Mouse (Mus musculus) lung, embryonic 15.5 days (tissue): ENCODE results near the gene Atxn7l3. TPM values are rescaled to one million over a fixed set of nuclear protein-coding genes. Genes with fewer than 3 reads are reported as not detected.
A peak's percentile ranks its signal among the peaks of the same experiment; 100 is the strongest.
"Not testable (repeated sequence)": the region's sequence is repeated elsewhere in the genome, so short reads cannot be mapped to it uniquely, and the experiment has no call there.

Source experiments
- ATAC-seq: fragments of 200-750 bp; cut with Nextera tagmentation; 2 replicates; pipeline ENCODE4 v1.8.0; 2017; ENCODE audit warnings: moderate number of reproducible peaks, borderline replicate concordance; ENCODE audit not compliant: low FRiP score, low TSS enrichment; ENCODE audit errors: extremely low read depth
- H3K27ac ChIP-seq: fragments of 300-500 bp; sonication (generic); 2 replicates; pipeline ENCODE4 v1.5.1; 2015; ENCODE audit warnings: moderate library complexity, mild to moderate bottlenecking, inconsistent platforms
- H3K27me3 ChIP-seq: fragments of 300-500 bp; sonication (generic); 2 replicates; pipeline ENCODE4 v1.6.1; 2015; ENCODE audit warnings: inconsistent platforms
- H3K36me3 ChIP-seq: fragments of 300-500 bp; sonication (generic); 2 replicates; pipeline ENCODE4 v1.6.1; 2015; ENCODE audit warnings: inconsistent platforms
- H3K4me1 ChIP-seq: fragments of 300-500 bp; sonication (generic); 2 replicates; pipeline ENCODE4 v1.6.1; 2015; ENCODE audit warnings: inconsistent platforms
- H3K4me2 ChIP-seq: fragments of 300-500 bp; sonication (generic); 2 replicates; pipeline ENCODE4 v1.6.1; 2015; ENCODE audit warnings: inconsistent platforms, mild to moderate bottlenecking, moderate library complexity
- H3K4me3 ChIP-seq: fragments of 300-500 bp; sonication (generic); 2 replicates; pipeline ENCODE4 v1.5.1; 2015; ENCODE audit warnings: mild to moderate bottlenecking, inconsistent platforms
- H3K9ac ChIP-seq: fragments of 300-500 bp; sonication (generic); 2 replicates; pipeline ENCODE4 v1.6.1; 2015; ENCODE audit warnings: inconsistent platforms
- H3K9me3 ChIP-seq: fragments of 300-500 bp; sonication (generic); 2 replicates; pipeline ENCODE4 v1.6.1; 2016; ENCODE audit warnings: inconsistent platforms
- WGBS: fragments of 180-500 bp; shearing (Covaris S2); methylation state at CpG from one replicate; pipeline ENCODE4 v1.1.7; 2015; 5-methylcytosine and 5-hydroxymethylcytosine counted together
- polyA plus RNA-seq: library from polyadenylated mRNA; unstranded; fragments of >200 nt; fragmentation: Nextera tagmentation; extraction: Ambion mirVana; gene quantifications from 2 replicates; pipeline ENCODE4 v1.2.1, GENCODE M21; 2015

The Atxn7l3 gene
- polyA plus RNA-seq, 1 experiment from 2014 or later: 13.6 TPM

- Histone ChIP-seq H3K27ac (no peak overlapping the region), H3K4me1 (peaks cover 22% of the 10 kb centered on the region), H3K9ac (no peak overlapping the region), H3K4me2 (no peak overlapping the region), H3K36me3 (peaks cover 57% of the 10 kb centered on the region), H3K9me3 (no peaks in the 10 kb centered on the region), H3K27me3 (no peaks in the 10 kb centered on the region), H3K4me3 (no peak overlapping the region)
- no peak for ATAC-seq
- 61% methylated on average over 6 of the region's 6 CpGs for WGBS
Observed at GRCm38 (mm10) chr11:102289511-102290100, 6.8 kb downstream of the Atxn7l3 start.

DNA sequence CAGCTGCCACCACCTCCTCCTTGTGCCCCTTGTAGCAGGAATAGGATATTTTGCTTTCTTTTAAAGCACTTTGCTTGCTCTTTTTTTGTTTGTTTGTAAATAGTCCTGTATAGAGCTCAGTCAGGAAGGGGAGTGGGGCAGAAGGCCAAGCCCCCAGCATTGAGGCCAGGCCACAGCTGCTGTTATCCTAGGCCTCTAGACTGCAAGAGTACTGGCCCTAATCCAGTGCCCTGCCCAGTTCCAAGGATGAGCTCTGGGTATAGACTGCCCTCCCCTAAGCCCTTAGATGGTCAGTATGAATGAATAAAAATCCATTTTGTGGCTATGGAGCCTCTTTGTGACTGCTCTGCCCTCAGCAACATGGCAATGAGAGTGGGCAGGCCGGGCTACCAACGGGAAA lies 7.5 kb downstream of the Atxn7l3 start:
- ATAC-seq: no peak
- no peak overlapping the region for H3K9ac ChIP-seq
- H3K27me3 ChIP-seq: no peaks in the 10 kb centered on the region
- no peak overlapping the region for H3K4me3 ChIP-seq
- WGBS: 73% methylated on average over 2 of the region's 2 CpGs
- peaks cover 54% of the 10 kb centered on the region for H3K36me3 ChIP-seq
- H3K9me3 ChIP-seq: no peaks in the 10 kb centered on the region
- no peak overlapping the region for H3K27ac ChIP-seq
- no peak overlapping the region for H3K4me2 ChIP-seq
- H3K4me1 ChIP-seq: peaks cover 15% of the 10 kb centered on the region

GRCm38 (mm10) chr11:102288027-102288804 lies 8.2 kb downstream of the Atxn7l3 start:
- 82% methylated on average over 8 of the region's 8 CpGs for WGBS
- H3K36me3 ChIP-seq: peaks cover 48% of the 10 kb centered on the region

GRCm38 (mm10) chr11:102287485-102287884 lies 8.9 kb downstream of the Atxn7l3 start:
- Histone ChIP-seq H3K27me3 (no peaks in the 10 kb centered on the region), H3K27ac (no peak overlapping the region), H3K4me2 (no peak overlapping the region), H3K9ac (no peak overlapping the region), H3K9me3 (no peaks in the 10 kb centered on the region), H3K4me3 (no peak overlapping the region), H3K4me1 (peaks cover 14% of the 10 kb centered on the region), H3K36me3 (peaks cover 41% of the 10 kb centered on the region)
- WGBS: 86% methylated on average over 8 of the region's 8 CpGs
- no peak for ATAC-seq

More at GRCm38 (mm10) chr11:102288027-102288804, 8.2 kb downstream of the Atxn7l3 start:
- H3K27me3 ChIP-seq: no peaks in the 10 kb centered on the region
- H3K27ac ChIP-seq: no peak overlapping the region
- no peaks in the 10 kb centered on the region for H3K9me3 ChIP-seq
- H3K4me3 ChIP-seq: no peak overlapping the region
- no peak overlapping the region for H3K9ac ChIP-seq
- no peak for ATAC-seq
- H3K4me2 ChIP-seq: no peak overlapping the region
- H3K4me1 ChIP-seq: peaks cover 14% of the 10 kb centered on the region

DNA sequence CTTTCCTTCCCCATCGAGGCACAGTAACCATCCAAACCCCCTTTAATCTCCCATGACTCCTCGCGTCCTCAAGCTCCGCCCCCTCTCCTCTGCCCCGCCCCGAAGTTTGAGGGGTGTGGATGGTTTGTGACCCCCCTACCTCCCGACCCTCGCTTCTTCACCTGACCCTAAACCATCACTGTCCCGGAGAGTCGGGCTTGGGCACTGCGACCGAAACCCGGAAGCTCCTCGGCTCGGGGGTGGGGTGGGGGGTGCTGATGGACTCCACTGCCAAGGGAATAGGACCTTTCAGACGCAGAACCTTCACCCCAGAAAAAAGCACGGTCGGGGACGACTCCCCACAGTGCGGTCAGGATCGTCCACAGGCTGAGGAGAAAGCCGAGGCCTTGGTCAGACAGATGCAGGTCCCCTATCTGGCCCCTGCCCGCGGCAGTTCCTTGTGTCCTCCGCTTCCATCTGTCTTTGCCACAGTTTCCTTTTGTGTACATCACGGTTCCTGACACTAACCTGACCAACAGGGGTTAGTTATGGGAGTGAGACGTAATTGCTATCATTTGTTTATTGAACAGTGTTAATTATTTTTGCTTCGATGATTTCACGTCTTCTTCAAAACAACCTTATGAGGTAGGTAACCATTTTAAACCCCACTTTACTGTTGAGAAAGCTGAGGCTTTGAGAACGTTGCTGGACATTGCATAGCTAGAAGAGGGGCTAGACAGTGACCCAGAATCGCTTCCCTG lies 11.2 kb downstream of the Atxn7l3 start:
- H3K4me2 ChIP-seq: peak overlapping the region; percentile 74
- peak; percentile 68; the same call in 1 of the 2 replicates for ATAC-seq

DNA sequence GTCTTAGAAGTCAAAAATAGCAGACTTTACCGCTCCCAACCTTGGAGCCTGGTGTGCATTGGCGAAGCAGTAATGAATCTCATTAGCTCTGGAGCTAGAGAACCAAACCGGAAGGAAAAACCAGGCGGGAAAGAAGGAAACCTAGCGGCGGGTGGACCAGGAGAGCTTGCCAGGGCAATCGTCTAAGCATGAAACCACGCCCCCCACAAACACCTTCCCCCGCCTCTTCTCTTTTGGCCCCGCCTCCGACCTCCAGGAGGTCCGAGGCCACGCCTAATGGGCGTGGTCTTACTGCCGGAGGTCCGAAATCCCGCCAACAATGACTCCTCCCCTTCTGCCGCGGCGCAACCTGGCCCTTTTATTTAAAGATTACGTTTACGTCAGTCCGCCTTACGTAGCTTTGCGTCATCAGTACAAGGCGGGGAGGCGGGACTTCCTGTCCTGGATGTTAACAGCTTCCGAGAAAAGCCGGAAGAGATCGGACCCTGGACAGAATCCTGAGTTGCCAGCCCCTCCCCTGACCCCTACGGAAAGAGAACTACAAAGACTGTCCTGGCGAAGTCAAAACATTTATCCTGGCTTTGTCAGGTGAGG lies 11.8 kb downstream of the Atxn7l3 start, which contains the start of gene Tmub2:
TSS of gene Tmub2 (plus strand) at position 431 of the 594 bp plus-strand sequence.
- no peaks in the 10 kb centered on the region for H3K9me3 ChIP-seq
- ATAC-seq: peak; percentile 93
- peaks cover 18% of the 10 kb centered on the region for H3K36me3 ChIP-seq
- no peaks in the 10 kb centered on the region for H3K27me3 ChIP-seq
- peak within 1 kb of the TSS; percentile 88 for H3K9ac ChIP-seq
- H3K27ac ChIP-seq: peak within 1 kb of the TSS; percentile 80
- peaks cover 14% of the 10 kb centered on the region for H3K4me1 ChIP-seq
- peak within 1 kb of the TSS; percentile 74 for H3K4me2 ChIP-seq
- under 1% methylated on average over 32 of the region's 32 CpGs for WGBS
- peak within 1 kb of the TSS; percentile 82 for H3K4me3 ChIP-seq

More for the DNA sequence above, 11.2 kb downstream of the Atxn7l3 start:
- 2% methylated on average over 31 of the region's 31 CpGs for whole genome bisulfite sequencing
- H3K4me1 ChIP-seq: peaks cover 14% of the 10 kb centered on the region
- peaks cover 18% of the 10 kb centered on the region for H3K36me3 ChIP-seq
- H3K27me3 ChIP-seq: no peaks in the 10 kb centered on the region
- H3K9me3 ChIP-seq: no peaks in the 10 kb centered on the region
- H3K27ac ChIP-seq: peak overlapping the region; percentile 80
- peak overlapping the region; percentile 88 for H3K9ac ChIP-seq
- peak overlapping the region; percentile 82 for H3K4me3 ChIP-seq

GRCm38 (mm10) chr11:102283922-102284321 lies 12.5 kb downstream of the Atxn7l3 start:
- Histone ChIP-seq H3K4me2 (peak overlapping the region; percentile 74), H3K27ac (peak overlapping the region; percentile 80), H3K9ac (no peak overlapping the region), H3K36me3 (peaks cover 16% of the 10 kb centered on the region), H3K4me3 (peak overlapping the region; percentile 82), H3K27me3 (no peaks in the 10 kb centered on the region), H3K4me1 (peaks cover 14% of the 10 kb centered on the region), H3K9me3 (no peaks in the 10 kb centered on the region)
- ATAC-seq: no peak
- WGBS: 80% methylated on average over 6 of the region's 6 CpGs

GRCm38 (mm10) chr11:102280267-102280666 lies 16.2 kb downstream of the Atxn7l3 start:
- not testable (repeated sequence) for ATAC-seq, H3K36me3 ChIP-seq, H3K27ac ChIP-seq, H3K4me3 ChIP-seq, H3K4me2 ChIP-seq, H3K4me1 ChIP-seq, H3K27me3 ChIP-seq, H3K9me3 ChIP-seq, H3K9ac ChIP-seq
- WGBS: 70% methylated on average over 6 of the region's 6 CpGs

- 85% methylated on average over 3 of the region's 3 CpGs for WGBS
Observed at GRCm38 (mm10) chr11:102279595-102279994, 16.8 kb downstream of the Atxn7l3 start.

DNA sequence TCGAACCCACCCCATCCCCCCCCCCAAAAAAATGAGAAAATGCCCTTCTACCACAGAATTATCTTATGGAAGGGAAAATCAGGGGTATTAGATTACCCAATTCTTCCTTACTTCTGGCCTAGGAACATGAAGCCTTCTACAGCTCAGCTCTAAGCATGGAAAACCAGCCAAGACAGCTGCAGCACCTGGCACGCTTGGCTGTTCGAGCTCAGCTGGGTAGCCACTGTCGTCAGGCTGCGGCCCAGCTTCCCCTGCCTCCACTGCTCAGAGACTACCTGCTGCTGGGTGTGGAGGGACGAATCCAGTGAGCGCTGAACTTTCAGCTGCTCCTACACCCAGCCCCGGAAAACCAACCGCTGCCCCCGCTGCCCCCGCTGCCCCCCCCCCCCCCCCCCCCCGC lies 18.7 kb downstream of the Atxn7l3 start:
- H3K36me3 ChIP-seq: no peaks in the 10 kb centered on the region
- peaks cover 8% of the 10 kb centered on the region for H3K4me1 ChIP-seq
- ATAC-seq: no peak
- H3K27ac ChIP-seq: no peak overlapping the region
- H3K4me2 ChIP-seq: no peak overlapping the region
- no peak overlapping the region for H3K9ac ChIP-seq
- WGBS: 70% methylated on average over 9 of the region's 12 CpGs
- H3K9me3 ChIP-seq: no peaks in the 10 kb centered on the region
- H3K4me3 ChIP-seq: no peak overlapping the region
- H3K27me3 ChIP-seq: 0 out of 2 replicates have a peak, but pooled peaks cover 9% of the 10 kb centered on the region

More at GRCm38 (mm10) chr11:102279595-102279994, 16.8 kb downstream of the Atxn7l3 start:
- Histone ChIP-seq H3K36me3 (no peaks in the 10 kb centered on the region), H3K9me3 (no peaks in the 10 kb centered on the region), H3K4me1 (peaks cover 8% of the 10 kb centered on the region), H3K27me3 (0 out of 2 replicates have a peak, but pooled peaks cover 9% of the 10 kb centered on the region), H3K27ac (no peak overlapping the region), H3K4me3 (no peak overlapping the region), H3K9ac (no peak overlapping the region), H3K4me2 (no peak overlapping the region)
- ATAC-seq: no peak

GRCm38 (mm10) chr11:102276411-102276915 lies 20.0 kb downstream of the Atxn7l3 start:
- H3K4me1 ChIP-seq: peaks cover 8% of the 10 kb centered on the region
- no peaks in the 10 kb centered on the region for H3K36me3 ChIP-seq
- H3K9me3 ChIP-seq: no peaks in the 10 kb centered on the region
- no peak overlapping the region for H3K27ac ChIP-seq
- H3K4me2 ChIP-seq: peak overlapping the region; percentile 64
- H3K4me3 ChIP-seq: peak overlapping the region; percentile 35
- H3K9ac ChIP-seq: peak overlapping the region; percentile 35
- 2% methylated on average over 33 of the region's 33 CpGs for WGBS
- ATAC-seq: peak; percentile 83
- 0 out of 2 replicates have a peak, but pooled peaks cover 9% of the 10 kb centered on the region for H3K27me3 ChIP-seq
